Mouse (Mus musculus): Measurements from ENCODE around the gene Map4k4.

DNA sequence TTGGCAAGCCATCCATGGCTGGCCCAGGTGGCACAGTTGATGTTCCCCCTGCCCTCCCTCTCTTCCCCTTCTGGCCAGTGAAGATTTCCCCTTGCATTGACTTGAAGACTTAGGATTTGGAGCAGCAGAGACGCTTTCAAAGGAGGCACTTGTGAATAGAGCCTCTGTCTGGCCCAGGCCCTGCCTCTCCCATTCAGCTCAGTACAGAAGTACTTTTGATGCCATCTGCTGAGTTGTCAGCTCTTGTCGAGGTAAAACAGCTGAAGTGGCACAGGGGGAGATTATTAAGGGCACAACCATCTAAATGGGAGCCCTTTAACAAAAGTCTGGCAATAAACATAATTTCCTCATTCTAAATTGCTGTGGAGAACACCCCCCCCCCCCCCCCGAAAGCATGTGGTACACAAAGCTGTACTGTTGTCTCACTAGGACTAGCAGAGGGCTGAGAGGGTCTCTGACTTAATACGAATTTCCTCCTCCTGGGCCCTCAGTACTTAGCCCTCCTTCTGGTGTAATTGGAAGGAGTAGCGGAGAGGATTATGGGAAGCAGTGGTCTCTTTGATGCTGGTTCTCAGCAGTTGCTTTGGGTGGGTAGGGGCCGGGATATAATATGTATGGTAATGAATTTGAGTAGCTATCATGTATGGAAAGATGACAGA is 47.1 kb downstream of the Map4k4 start:
- TF ChIP-seq GATA1 (IDR thresholded peaks at IDR 0.05; ENCODE audit: borderline replicate concordance, low read length) (no peak), FLI1 (IDR thresholded peaks at IDR 0.05; ENCODE audit: low read length) (no peak)

Measured in megakaryocyte, embryonic 14.5 days (primary cell).